Mouse (Mus musculus): ENCODE measurements around the gene Muc2. TPM values are rescaled to one million over a fixed set of nuclear protein-coding genes. Genes with fewer than 3 reads are reported as not detected.

Gene Muc2
- polyA plus RNA-seq, 1 experiment from 2014 or later: 0.32 TPM

DNA sequence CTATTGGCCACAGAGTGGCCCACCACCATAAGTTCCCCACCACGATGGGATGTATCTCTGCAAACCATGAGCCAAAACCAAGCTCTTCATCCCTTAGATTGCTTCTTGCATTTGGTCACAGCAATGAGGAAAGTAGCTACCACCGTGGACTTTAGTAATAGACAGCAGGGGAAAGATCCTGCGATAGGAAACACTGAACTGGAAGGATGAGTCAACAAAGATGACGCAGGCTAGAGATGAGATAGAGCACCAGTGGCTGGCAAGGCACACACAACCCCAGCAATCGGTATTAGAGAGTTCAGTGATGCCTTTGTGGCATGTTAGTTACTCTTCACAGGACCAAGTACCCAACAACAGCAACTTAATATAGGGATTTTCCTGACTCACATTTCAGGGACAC, 86.1 kb downstream of the Muc2 start:
- Histone ChIP-seq H3K27ac (ENCODE audit: low read depth, low read length) (no peak overlapping the region), H3K9me3 (ENCODE audit: control insufficient read depth, low read length) (no peaks in the 10 kb centered on the region), H3K4me2 (replicated peaks; ENCODE audit: low read depth, low read length) (no peak overlapping the region), H3K9ac (ENCODE audit: low read depth, low read length) (no peak overlapping the region), H3K4me1 (replicated peaks; ENCODE audit: control insufficient read depth, insufficient read depth, low read length) (no peaks in the 10 kb centered on the region), H3K4me3 (ENCODE audit: low read depth, low read length) (no peak overlapping the region), H3K27me3 (ENCODE audit: control insufficient read depth, insufficient read depth, low read length) (no peaks in the 10 kb centered on the region), H3K36me3 (ENCODE audit: control insufficient read depth, insufficient read depth, low read length) (no peaks in the 10 kb centered on the region)
- WGBS: 87% methylated on average over 5 of the region's 5 CpGs
- DNase-seq (ENCODE audit: low spot score) (no peak), ATAC-seq (ENCODE audit: low FRiP score) (no peak)

DNA sequence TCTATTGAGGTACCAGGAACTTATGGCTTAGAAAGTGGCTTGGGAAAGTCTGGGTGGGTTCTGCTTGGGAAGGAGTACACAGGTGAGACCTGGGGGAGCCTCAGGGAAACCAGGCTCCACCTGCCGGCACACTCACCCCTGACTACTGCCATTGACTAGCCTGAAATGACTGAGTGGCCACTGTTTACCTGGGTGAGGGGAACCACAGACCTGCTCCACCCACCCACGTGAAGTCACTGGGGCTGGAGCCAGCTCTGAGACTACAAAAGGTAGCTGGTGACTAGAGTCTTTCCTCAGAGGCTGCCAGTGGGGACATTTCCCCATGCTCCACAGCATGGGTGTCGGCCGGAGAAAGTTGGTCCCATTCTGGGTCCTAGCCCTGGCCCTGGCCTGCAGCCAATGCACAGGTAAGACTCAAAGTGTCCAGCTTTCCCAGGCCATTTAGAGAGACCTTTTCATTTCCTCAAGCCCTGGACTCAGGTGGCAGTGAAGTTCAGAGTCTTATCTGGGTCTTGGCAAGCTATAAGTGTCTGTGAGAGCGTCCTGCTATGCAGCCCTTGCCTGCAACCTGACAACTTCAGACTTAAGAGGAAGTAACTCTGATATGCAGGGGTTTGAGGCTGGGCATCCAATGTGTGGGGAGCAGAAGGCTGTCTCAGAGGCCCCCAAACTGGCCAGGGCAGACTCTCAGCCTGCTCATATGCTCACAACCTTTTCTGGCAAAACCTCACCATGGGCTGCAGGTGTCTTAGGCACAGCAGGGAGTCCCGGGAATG, 98.7 kb downstream of the Muc2 start, which contains the start of gene Muc5ac:
Gene Muc5ac, plus strand, starts transcription at position 296 of the 776 bp plus-strand sequence.
- WGBS: 86% methylated on average over 6 of the region's 6 CpGs
- Histone ChIP-seq H3K4me1 (replicated peaks; ENCODE audit: control insufficient read depth, insufficient read depth, low read length) (no peaks in the 10 kb centered on the region), H3K4me2 (replicated peaks; ENCODE audit: low read depth, low read length) (no peak within 1 kb of the TSS), H3K9me3 (ENCODE audit: control insufficient read depth, low read length) (no peaks in the 10 kb centered on the region), H3K4me3 (ENCODE audit: low read depth, low read length) (no peak within 1 kb of the TSS), H3K36me3 (ENCODE audit: control insufficient read depth, insufficient read depth, low read length) (no peaks in the 10 kb centered on the region), H3K9ac (ENCODE audit: low read depth, low read length) (no peak within 1 kb of the TSS), H3K27ac (ENCODE audit: low read depth, low read length) (no peak within 1 kb of the TSS), H3K27me3 (ENCODE audit: control insufficient read depth, insufficient read depth, low read length) (no peaks in the 10 kb centered on the region)
- no peak for DNase-seq (ENCODE audit: low spot score)
- ATAC-seq (ENCODE audit: low FRiP score): no peak

DNA sequence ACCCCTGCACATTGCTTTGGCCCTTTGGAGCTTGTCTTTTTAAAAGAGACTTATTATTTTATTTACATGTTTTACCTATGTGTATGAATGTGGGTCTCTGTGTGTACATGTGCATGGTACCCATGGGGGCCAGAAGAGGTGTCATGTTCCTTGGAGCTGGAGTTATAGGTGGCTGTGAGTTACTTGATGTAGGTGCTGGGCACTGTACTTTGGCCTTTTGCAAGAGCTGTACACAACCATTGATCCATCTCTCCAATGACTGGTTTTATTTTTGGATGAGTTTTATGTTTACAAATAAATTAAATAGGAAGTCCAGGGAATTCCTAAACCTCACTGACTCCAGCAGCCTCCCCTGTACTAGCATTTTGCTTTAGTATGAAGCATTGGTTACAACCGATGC, 104.1 kb downstream of the Muc2 start:
- Histone ChIP-seq H3K9me3 (ENCODE audit: control insufficient read depth, low read length) (0 out of 2 replicates have a peak, but pooled peaks cover 4% of the 10 kb centered on the region), H3K4me3 (ENCODE audit: low read depth, low read length) (no peak overlapping the region), H3K4me1 (replicated peaks; ENCODE audit: control insufficient read depth, insufficient read depth, low read length) (no peaks in the 10 kb centered on the region), H3K4me2 (replicated peaks; ENCODE audit: low read depth, low read length) (no peak overlapping the region), H3K9ac (ENCODE audit: low read depth, low read length) (no peak overlapping the region), H3K27me3 (ENCODE audit: control insufficient read depth, insufficient read depth, low read length) (no peaks in the 10 kb centered on the region), H3K27ac (ENCODE audit: low read depth, low read length) (no peak overlapping the region), H3K36me3 (ENCODE audit: control insufficient read depth, insufficient read depth, low read length) (no peaks in the 10 kb centered on the region)
- WGBS: 100% methylated on average over 1 of the region's 1 CpGs
- no peak for ATAC-seq (ENCODE audit: low FRiP score)
- DNase-seq (ENCODE audit: low spot score): no peak

DNA sequence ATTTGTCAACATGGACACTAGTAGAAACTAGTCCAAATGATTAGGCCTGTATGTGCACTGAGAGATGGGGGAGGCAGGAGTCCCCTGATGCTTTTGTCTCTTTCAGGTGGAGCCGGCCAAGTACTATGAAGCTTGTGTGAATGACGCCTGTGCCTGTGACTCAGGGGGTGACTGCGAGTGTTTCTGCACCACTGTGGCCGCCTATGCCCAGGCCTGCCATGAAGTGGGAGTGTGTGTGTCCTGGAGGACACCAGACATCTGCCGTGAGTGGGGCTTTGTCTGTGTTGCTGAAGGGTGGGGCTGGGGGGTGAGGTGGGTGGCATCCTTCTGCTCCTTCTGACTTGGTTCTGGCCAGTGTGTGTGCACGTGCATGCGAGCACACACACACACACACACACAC, 113.1 kb downstream of the Muc2 start:
- no peaks in the 10 kb centered on the region for H3K4me1 ChIP-seq (replicated peaks; ENCODE audit: control insufficient read depth, insufficient read depth, low read length)
- no peaks in the 10 kb centered on the region for H3K27me3 ChIP-seq (ENCODE audit: control insufficient read depth, insufficient read depth, low read length)
- H3K27ac ChIP-seq (ENCODE audit: low read depth, low read length): no peak overlapping the region
- 0 out of 2 replicates have a peak, but pooled peaks cover 1% of the 10 kb centered on the region for H3K9me3 ChIP-seq (ENCODE audit: control insufficient read depth, low read length)
- H3K36me3 ChIP-seq (ENCODE audit: control insufficient read depth, insufficient read depth, low read length): no peaks in the 10 kb centered on the region
- H3K4me3 ChIP-seq (ENCODE audit: low read depth, low read length): no peak overlapping the region
- H3K4me2 ChIP-seq (replicated peaks; ENCODE audit: low read depth, low read length): no peak overlapping the region
- no peak for DNase-seq (ENCODE audit: low spot score)
- no peak overlapping the region for H3K9ac ChIP-seq (ENCODE audit: low read depth, low read length)
- WGBS: 95% methylated on average over 7 of the region's 7 CpGs
- no peak for ATAC-seq (ENCODE audit: low FRiP score)

Other genes starting within 250 kb of the Muc2 start
- 8.3 and 8.6 TPM in 2 replicates for gene Pidd1, start 246.3 kb upstream of the Muc2 start, polyA plus RNA-seq (2014; fragmentation: Nextera tagmentation; extraction: Ambion mirVana)
- gene Rplp2, start 243.0 kb upstream of the Muc2 start, polyA plus RNA-seq (2014; fragmentation: Nextera tagmentation; extraction: Ambion mirVana): 870 and 939 TPM in 2 replicates
- 13.7 and 14.2 TPM in 2 replicates for gene Pnpla2, start 235.1 kb upstream of the Muc2 start, polyA plus RNA-seq (2014; fragmentation: Nextera tagmentation; extraction: Ambion mirVana)
- gene Cracr2b, start 229.2 kb upstream of the Muc2 start, polyA plus RNA-seq (2014; fragmentation: Nextera tagmentation; extraction: Ambion mirVana): 4.4 and 4.5 TPM in 2 replicates
- 40.1 and 57.9 TPM in 2 replicates for gene Cd151, start 222.9 kb upstream of the Muc2 start, polyA plus RNA-seq (2014; fragmentation: Nextera tagmentation; extraction: Ambion mirVana)
- 71.5 and 74.0 TPM in 2 replicates for gene Polr2l, start 215.2 kb upstream of the Muc2 start, polyA plus RNA-seq (2014; fragmentation: Nextera tagmentation; extraction: Ambion mirVana)
- gene Tspan4, start 215.1 kb upstream of the Muc2 start, polyA plus RNA-seq (2014; fragmentation: Nextera tagmentation; extraction: Ambion mirVana): 29.6 and 31.4 TPM in 2 replicates
- 24.1 and 28.8 TPM in 2 replicates for gene Chid1, start 150.5 kb upstream of the Muc2 start, polyA plus RNA-seq (2014; fragmentation: Nextera tagmentation; extraction: Ambion mirVana)
- 67.1 and 77.4 TPM in 2 replicates for gene Ap2a2, start 128.2 kb upstream of the Muc2 start, polyA plus RNA-seq (2014; fragmentation: Nextera tagmentation; extraction: Ambion mirVana)
- gene Muc6, start 35.0 kb upstream of the Muc2 start, polyA plus RNA-seq (2014; fragmentation: Nextera tagmentation; extraction: Ambion mirVana): 0.17 TPM in 2 replicates
- gene Muc5ac, start 98.6 kb downstream of the Muc2 start, polyA plus RNA-seq (2014; fragmentation: Nextera tagmentation; extraction: Ambion mirVana): not detected in 2 replicates
- gene Muc5b, start 148.7 kb downstream of the Muc2 start, polyA plus RNA-seq (2014; fragmentation: Nextera tagmentation; extraction: Ambion mirVana): 0.03 and 0.05 TPM in 2 replicates
- gene Tollip, start 228.2 kb downstream of the Muc2 start, polyA plus RNA-seq (2014; fragmentation: Nextera tagmentation; extraction: Ambion mirVana): 53.5 and 65.8 TPM in 2 replicates

All from hindbrain, embryonic 11.5 days (tissue).